Mouse (Mus musculus): ENCODE measurements around the gene Lcn12.

DNA sequence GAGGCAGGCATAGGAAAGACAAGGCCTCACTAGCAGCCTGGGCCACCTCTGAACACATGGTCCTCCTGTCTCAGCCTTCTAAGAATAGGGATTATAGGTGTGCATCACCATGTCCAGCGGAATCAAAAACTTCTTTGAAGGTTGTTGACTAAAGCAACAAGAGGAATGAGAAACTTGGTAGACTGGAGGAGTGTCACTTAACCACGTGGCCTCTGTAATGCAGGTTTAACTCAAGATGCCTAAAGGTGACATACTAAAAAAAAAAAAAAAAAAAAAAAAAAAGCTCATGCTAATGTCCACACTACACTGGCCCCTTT lies 41.1 kb upstream of the Lcn12 start:
- TF ChIP-seq CTCF (IDR thresholded peaks at IDR 0.05; ENCODE audit: borderline replicate concordance, extremely low read depth, insufficient read depth, insufficient read length), result no peak
- TF ChIP-seq POLR2A (IDR thresholded peaks at IDR 0.05; ENCODE audit: borderline replicate concordance, extremely low read depth, insufficient read depth, insufficient read length, poor library complexity, severe bottlenecking), result no peak

Data from brain, embryonic 14.5 days (tissue).